Mouse (Mus musculus) left cerebral cortex, postnatal 25 days (tissue): ENCODE measurements around the gene Rtp2. TPM values are rescaled to one million over a fixed set of nuclear protein-coding genes. Genes with fewer than 3 reads are reported as not detected.

Experiments
- DNase-seq, 2 experiments: peaks; one replicate each; pipeline ENCODE4 v3.0.0; 2022; ENCODE audit warnings: low spot score in 2 of 2, mixed read lengths in 1 of 2
- intact Hi-C: fragments of 180-260 bp; cut with DNase I; formaldehyde crosslinking; loops from one replicate; pipeline ENCODE4 v1.15.1; 2025
- total RNA-seq, 2 experiments: library from RNA; stranded (reverse); gene quantifications; 2 replicates each; pipeline ENCODE4 v1.2.3; 2021

Rtp2 gene
- total RNA-seq, 2 experiments from 2014 or later, result not detected

- intact Hi-C loops, result loop anchor here (1.0 to 5.0 kb wide), 4 partner anchors 54 to 446 kb away; no protein-coding TSS in a partner anchor
- peak; percentile 82 to 90 for DNase-seq
Observed at GRCm38 (mm10) chr16:23898840-23899239, 33.4 kb downstream of the Rtp2 start.

- intact Hi-C loops, result loop anchor here (2.0 to 5.0 kb wide), 2 partner anchors 176 to 445 kb away; no protein-coding TSS in a partner anchor
- DNase-seq, result peak; percentile 72 to 89
Observed at GRCm38 (mm10) chr16:23897984-23898586, 34.1 kb downstream of the Rtp2 start.

- DNase-seq, result no peak
- intact Hi-C loops, result loop anchor here (5.0 kb wide), 1 partner anchor 175 kb away; no protein-coding TSS in a partner anchor
Observed at GRCm38 (mm10) chr16:23897486-23897885, 34.7 kb downstream of the Rtp2 start.

GRCm38 (mm10) chr16:23895135-23895534 is 37.1 kb downstream of the Rtp2 start:
- intact Hi-C loops, result loop anchor here (5.0 kb wide), 1 partner anchor 173 kb away; no protein-coding TSS in a partner anchor
- DNase-seq, result no peak

- intact Hi-C loops, result no loop called here
- no peak for DNase-seq
Observed at GRCm38 (mm10) chr16:23890636-23891035, 41.6 kb downstream of the Rtp2 start, which contains the start of gene Sst. Gene Sst (minus strand): TSS chr16:23890958.

GRCm38 (mm10) chr16:23890151-23890550 is 42.0 kb downstream of the Rtp2 start:
- intact Hi-C loops, result no loop called here
- DNase-seq, result no peak

GRCm38 (mm10) chr16:23887910-23888579 is 44.1 kb downstream of the Rtp2 start:
- DNase-seq, result no peak
- intact Hi-C loops, result no loop called here

- intact Hi-C loops, result no loop called here
- DNase-seq, result no peak
Observed at GRCm38 (mm10) chr16:23885098-23885497, 47.1 kb downstream of the Rtp2 start.

Other genes with a start within 250 kb of the Rtp2 start
- 100 to 1,000 TPM; 437 to 438 TPM for gene Sst, start 41.4 kb downstream of the Rtp2 start, total RNA-seq
- gene Gm37419, start 56.1 kb upstream of the Rtp2 start, total RNA-seq, result not detected
- gene Bcl6, start 56.5 kb upstream of the Rtp2 start, total RNA-seq, result 10 to 100 TPM; 27.9 to 32.5 TPM